Mouse (Mus musculus) yolk sac, embryonic 10.5 days (tissue): ENCODE data around the gene Neu1.
A peak's percentile ranks its signal among the peaks of the same experiment; 100 is the strongest.
"Not testable (repeated sequence)": the region's sequence is repeated elsewhere in the genome, so short reads cannot be mapped to it uniquely, and the experiment has no call there.

Experiments used
- DNase-seq: peaks from one replicate; pipeline ENCODE4 v3.0.0-alpha.2; 2017; ENCODE audit warnings: low spot score

The Neu1 gene

GRCm38 (mm10) chr17:34931061-34931734, at the start of gene Neu1:
Gene Neu1, plus strand, starts transcription at chr17:34931253.
- DNase-seq: peak; percentile 98

- DNase-seq: peak; percentile 58
Observed at GRCm38 (mm10) chr17:34881683-34882310, 49.3 kb upstream of the Neu1 start, which contains the start of gene Gm20547. Gene Gm20547, minus strand, starts transcription at chr17:34882042.

- DNase-seq: no peak
Observed at GRCm38 (mm10) chr17:34883332-34883731, 47.7 kb upstream of the Neu1 start.

- no peak for DNase-seq
Observed at GRCm38 (mm10) chr17:34884704-34885103, 46.3 kb upstream of the Neu1 start.

GRCm38 (mm10) chr17:34885615-34886014, 45.4 kb upstream of the Neu1 start:
- DNase-seq: no peak

GRCm38 (mm10) chr17:34887942-34888341, 43.1 kb upstream of the Neu1 start:
- no peak for DNase-seq

GRCm38 (mm10) chr17:34890074-34890743, 40.8 kb upstream of the Neu1 start:
- no peak for DNase-seq

- no peak for DNase-seq
Observed at GRCm38 (mm10) chr17:34891377-34891776, 39.7 kb upstream of the Neu1 start.

- no peak for DNase-seq
Observed at GRCm38 (mm10) chr17:34893072-34893824, 37.8 kb upstream of the Neu1 start.

GRCm38 (mm10) chr17:34894074-34894597, 36.9 kb upstream of the Neu1 start:
- DNase-seq: peak; percentile 96

- no peak for DNase-seq
Observed at GRCm38 (mm10) chr17:34894801-34895530, 36.1 kb upstream of the Neu1 start.

GRCm38 (mm10) chr17:34895724-34896123, 35.3 kb upstream of the Neu1 start:
- no peak for DNase-seq

GRCm38 (mm10) chr17:34896366-34896765, 34.7 kb upstream of the Neu1 start:
- no peak for DNase-seq

- no peak for DNase-seq
Observed at GRCm38 (mm10) chr17:34897373-34898159, 33.5 kb upstream of the Neu1 start.

GRCm38 (mm10) chr17:34898160-34898586, 32.9 kb upstream of the Neu1 start, which contains the start of the genes C2 and Ehmt2:
Gene C2, minus strand, starts transcription at chr17:34898265.
Gene Ehmt2, plus strand, starts transcription at chr17:34898469.
- DNase-seq: peak; percentile 89

- peak; percentile 71 for DNase-seq
Observed at GRCm38 (mm10) chr17:34898706-34899052, 32.4 kb upstream of the Neu1 start.

GRCm38 (mm10) chr17:34899053-34899889, 31.8 kb upstream of the Neu1 start:
- DNase-seq: peak; percentile 57

- DNase-seq: no peak
Observed at GRCm38 (mm10) chr17:34899890-34900243, 31.2 kb upstream of the Neu1 start.

GRCm38 (mm10) chr17:34900826-34901225, 30.2 kb upstream of the Neu1 start:
- DNase-seq: not testable (repeated sequence)

- DNase-seq: not testable (repeated sequence)
Observed at GRCm38 (mm10) chr17:34901948-34902347, 29.1 kb upstream of the Neu1 start.
